Mouse (Mus musculus) liver, embryonic 13.5 days (tissue): Measurements from ENCODE around the gene Defb35. TPM values are rescaled to one million over a fixed set of nuclear protein-coding genes. Genes with fewer than 3 reads are reported as not detected.
"Not testable (repeated sequence)": the region's sequence is repeated elsewhere in the genome, so short reads cannot be mapped to it uniquely, and the experiment has no call there.

ENCODE experiments used
- ATAC-seq: fragments of 200-750 bp; cut with Nextera tagmentation; 2 replicates; pipeline ENCODE4 v1.8.0; 2017; ENCODE audit warnings: low read depth, mild to moderate bottlenecking, moderate number of reproducible peaks, moderate library complexity
- DNase-seq: peaks from one replicate; pipeline ENCODE4 v3.0.0; 2022
- H3K27ac ChIP-seq: fragments of 300-500 bp; sonication (generic); 2 replicates; pipeline ENCODE4 v1.5.1; 2015; ENCODE audit warnings: moderate library complexity, mild to moderate bottlenecking, inconsistent platforms
- H3K27me3 ChIP-seq: fragments of 300-500 bp; sonication (generic); 2 replicates; pipeline ENCODE4 v1.6.1; 2015; ENCODE audit warnings: mild to moderate bottlenecking, inconsistent platforms
- H3K36me3 ChIP-seq: fragments of 300-500 bp; sonication (generic); 2 replicates; pipeline ENCODE4 v1.6.1; 2015; ENCODE audit warnings: mild to moderate bottlenecking, inconsistent platforms
- H3K4me1 ChIP-seq: fragments of 300-500 bp; sonication (generic); replicated peaks from 2 replicates; pipeline ENCODE4 v1.6.1; 2015; ENCODE audit warnings: inconsistent platforms
- H3K4me2 ChIP-seq: fragments of 300-500 bp; sonication (generic); 2 replicates; pipeline ENCODE4 v1.6.1; 2015; ENCODE audit warnings: inconsistent platforms, mild to moderate bottlenecking, moderate library complexity
- H3K4me3 ChIP-seq: fragments of 300-500 bp; sonication (generic); replicated peaks from 2 replicates; pipeline ENCODE4 v1.5.1; 2015; ENCODE audit warnings: mild to moderate bottlenecking, inconsistent platforms
- H3K9ac ChIP-seq: fragments of 300-500 bp; sonication (generic); 2 replicates; pipeline ENCODE4 v1.6.1; 2015; ENCODE audit warnings: mild to moderate bottlenecking, inconsistent platforms
- H3K9me3 ChIP-seq: fragments of 300-500 bp; sonication (generic); replicated peaks from 2 replicates; pipeline ENCODE4 v1.6.1; 2016; ENCODE audit warnings: inconsistent platforms
- WGBS: fragments of 180-500 bp; shearing (Covaris S2); methylation state at CpG from one replicate; pipeline ENCODE4 v1.1.7; 2015; ENCODE audit not compliant: insufficient replicate concordance; 5-methylcytosine and 5-hydroxymethylcytosine counted together
- polyA plus RNA-seq: library from polyadenylated mRNA; unstranded; fragments of >200 nt; fragmentation: Nextera tagmentation; extraction: Ambion mirVana; gene quantifications from 2 replicates; pipeline ENCODE4 v1.2.1, GENCODE M21; 2015

The Defb35 gene
- polyA plus RNA-seq, result not detected in 2 replicates

DNA sequence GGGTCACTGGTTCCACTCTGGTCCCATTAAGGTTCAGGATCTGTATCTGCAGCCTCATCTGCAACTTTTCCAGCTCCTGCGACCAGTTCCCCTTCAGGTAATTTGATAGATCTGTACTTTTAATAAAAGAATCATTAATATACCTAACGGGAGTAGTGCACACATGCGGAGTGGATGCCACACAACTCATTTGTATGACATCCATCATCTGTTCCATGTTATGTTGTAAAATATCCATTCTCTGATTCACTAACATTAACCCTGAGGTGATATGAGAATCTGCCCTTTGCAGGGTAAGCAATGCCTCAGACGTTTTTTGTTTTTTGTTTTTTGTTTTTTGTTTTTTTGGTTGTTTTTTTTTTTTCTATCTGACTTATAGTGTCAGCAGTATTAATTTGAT, at the start of gene Defb35:
Gene Defb35 (plus strand): TSS at position 301 of the 400 bp plus-strand sequence.
- not testable (repeated sequence) for DNase-seq, H3K9ac ChIP-seq, H3K9me3 ChIP-seq, H3K4me3 ChIP-seq, ATAC-seq, H3K27ac ChIP-seq, H3K4me1 ChIP-seq, H3K27me3 ChIP-seq, H3K36me3 ChIP-seq, H3K4me2 ChIP-seq
- WGBS, result 62% methylated on average over 4 of the region's 4 CpGs

DNA sequence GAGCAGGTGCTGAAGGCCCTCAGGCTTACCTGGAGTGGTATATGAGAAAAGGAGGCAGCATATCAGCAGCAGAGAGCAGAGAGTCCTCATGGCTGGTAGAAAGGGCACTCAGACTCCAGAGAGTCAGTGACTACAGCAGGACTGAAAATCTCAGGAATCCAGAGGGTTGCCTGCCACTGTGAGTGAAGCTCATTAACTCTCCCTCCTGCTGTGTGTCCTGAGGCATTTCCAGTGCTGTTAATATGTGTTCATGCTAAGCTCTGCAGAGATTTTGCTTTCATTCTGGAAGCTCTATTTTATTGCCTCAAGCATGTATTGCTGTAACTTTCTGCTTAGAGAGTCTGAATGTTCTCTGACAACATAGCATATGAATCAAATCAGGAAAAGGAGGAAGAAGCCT, 31.9 kb upstream of the Defb35 start, which contains the start of gene Defb11:
Gene Defb11 (minus strand): TSS at position 123 of the 400 bp plus-strand sequence.
- H3K9ac ChIP-seq, result not testable (repeated sequence)

DNA sequence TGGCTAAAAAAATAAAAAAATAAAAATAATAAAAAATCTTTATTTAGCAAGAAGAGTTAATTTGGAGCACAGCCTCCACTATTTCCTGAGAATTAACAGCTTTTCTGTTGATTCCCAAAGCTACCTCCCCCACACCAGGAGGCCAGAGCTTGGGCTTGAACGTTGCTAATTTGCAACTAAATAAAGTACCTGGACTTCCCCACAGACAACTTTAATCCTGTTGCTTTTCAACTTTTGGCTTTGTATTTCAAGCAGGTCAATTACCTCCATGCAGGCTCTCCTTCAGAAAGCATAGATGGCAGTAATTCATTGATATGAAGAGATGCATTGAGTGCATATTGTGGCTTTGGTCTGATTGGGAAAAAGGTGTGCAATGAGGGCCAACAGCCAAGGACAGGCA, 26.2 kb upstream of the Defb35 start:
- Histone ChIP-seq H3K27ac (no peak overlapping the region), H3K4me2 (no peak overlapping the region), H3K9me3 (no peaks in the 10 kb centered on the region), H3K36me3 (no peaks in the 10 kb centered on the region), H3K9ac (no peak overlapping the region), H3K4me1 (no peaks in the 10 kb centered on the region), H3K4me3 (no peak overlapping the region), H3K27me3 (no peaks in the 10 kb centered on the region)
- WGBS, result 22% methylated on average over 1 of the region's 1 CpGs
- ATAC-seq (no peak), DNase-seq (no peak)

More for the DNA sequence above, 31.9 kb upstream of the Defb35 start, which contains the start of gene Defb11:
- not testable (repeated sequence) for H3K27me3 ChIP-seq, H3K4me1 ChIP-seq, H3K4me3 ChIP-seq, H3K9me3 ChIP-seq, ATAC-seq, H3K4me2 ChIP-seq, H3K27ac ChIP-seq, DNase-seq, H3K36me3 ChIP-seq

- DNase-seq (no peak), ATAC-seq (no peak)
- H3K9ac ChIP-seq, result no peak overlapping the region
Measured at GRCm38 (mm10) chr8:21912554-21912953, 25.6 kb upstream of the Defb35 start.

GRCm38 (mm10) chr8:21915625-21916024, 22.5 kb upstream of the Defb35 start:
- Histone ChIP-seq H3K9me3 (no peaks in the 10 kb centered on the region), H3K9ac (no peak overlapping the region), H3K36me3 (no peaks in the 10 kb centered on the region), H3K4me3 (no peak overlapping the region), H3K27me3 (no peaks in the 10 kb centered on the region), H3K27ac (no peak overlapping the region), H3K4me2 (no peak overlapping the region), H3K4me1 (no peaks in the 10 kb centered on the region)
- ATAC-seq (no peak), DNase-seq (no peak)
- 68% methylated on average over 3 of the region's 3 CpGs for WGBS

More at GRCm38 (mm10) chr8:21912554-21912953, 25.6 kb upstream of the Defb35 start:
- Histone ChIP-seq H3K9me3 (no peaks in the 10 kb centered on the region), H3K4me2 (no peak overlapping the region), H3K27ac (no peak overlapping the region), H3K27me3 (no peaks in the 10 kb centered on the region), H3K4me3 (no peak overlapping the region), H3K36me3 (no peaks in the 10 kb centered on the region), H3K4me1 (no peaks in the 10 kb centered on the region)
- WGBS, result 20% methylated on average over 2 of the region's 2 CpGs

DNA sequence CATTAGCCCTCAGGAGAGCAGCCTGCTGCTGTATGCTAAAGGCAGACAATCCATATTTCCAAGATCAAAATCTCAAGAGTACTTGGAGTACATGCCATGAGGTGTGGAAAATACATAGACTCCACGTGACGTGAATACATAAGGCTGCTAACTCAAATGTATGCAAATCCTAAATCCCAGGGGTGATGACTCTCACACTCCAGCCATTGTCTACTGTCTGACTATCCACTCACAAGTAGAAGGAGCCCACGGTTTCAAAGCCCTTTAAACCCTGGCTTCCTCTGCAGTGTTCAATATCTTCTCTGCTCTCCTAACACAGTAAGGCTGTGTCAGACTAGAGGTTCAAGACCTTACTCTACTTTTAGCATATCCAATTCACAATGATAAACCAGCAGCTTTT, 7.4 kb upstream of the Defb35 start:
- not testable (repeated sequence) for H3K4me3 ChIP-seq, H3K4me2 ChIP-seq, H3K27me3 ChIP-seq, H3K36me3 ChIP-seq, H3K9ac ChIP-seq, H3K9me3 ChIP-seq, H3K4me1 ChIP-seq, ATAC-seq, DNase-seq, H3K27ac ChIP-seq
- WGBS, result 80% methylated on average over 3 of the region's 3 CpGs

DNA sequence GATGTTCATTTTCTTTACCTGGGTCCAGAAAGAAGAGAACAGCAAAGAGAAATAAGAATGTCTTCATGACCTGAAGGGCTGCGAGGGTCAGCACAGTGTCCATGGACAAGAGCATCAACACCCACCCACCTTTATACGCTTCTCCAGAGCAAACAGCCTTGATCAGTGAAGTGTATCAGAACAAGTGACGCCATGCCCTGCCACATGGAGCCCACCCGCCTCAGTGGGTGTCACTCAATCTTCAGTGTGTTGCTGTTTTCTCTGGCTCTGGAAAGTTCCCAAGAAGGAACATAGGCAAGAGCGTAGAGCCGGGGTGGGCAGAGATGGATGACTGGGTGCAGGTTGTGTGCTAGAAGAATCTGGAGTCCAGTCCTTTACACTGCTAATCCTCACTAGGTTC, 5.5 kb upstream of the Defb35 start, which contains the start of gene Defb15:
Gene Defb15 (minus strand): TSS at position 101 of the 400 bp plus-strand sequence.
- H3K4me2 ChIP-seq, result no peak within 1 kb of the TSS
- WGBS, result 71% methylated on average over 6 of the region's 6 CpGs
- no peak within 1 kb of the TSS for H3K27ac ChIP-seq
- no peak within 1 kb of the TSS for H3K9ac ChIP-seq
- no peaks in the 10 kb centered on the region for H3K27me3 ChIP-seq
- no peaks in the 10 kb centered on the region for H3K9me3 ChIP-seq
- DNase-seq (no peak), ATAC-seq (no peak)
- H3K4me1 ChIP-seq, result no peaks in the 10 kb centered on the region
- no peaks in the 10 kb centered on the region for H3K36me3 ChIP-seq
- H3K4me3 ChIP-seq, result no peak within 1 kb of the TSS

- Histone ChIP-seq H3K9ac (no peak within 1 kb of the TSS), H3K36me3 (no peaks in the 10 kb centered on the region), H3K27ac (no peak within 1 kb of the TSS), H3K4me2 (no peak within 1 kb of the TSS), H3K9me3 (no peaks in the 10 kb centered on the region), H3K27me3 (no peaks in the 10 kb centered on the region), H3K4me3 (no peak within 1 kb of the TSS), H3K4me1 (no peaks in the 10 kb centered on the region)
- DNase-seq (no peak), ATAC-seq (no peak)
- 69% methylated on average over 6 of the region's 6 CpGs for WGBS
Measured at GRCm38 (mm10) chr8:21946462-21946861, 8.3 kb downstream of the Defb35 start, which contains the start of gene Defb13. Defb13 (plus strand) TSS chr8:21946762.

GRCm38 (mm10) chr8:21947311-21948017, 9.3 kb downstream of the Defb35 start:
- Histone ChIP-seq H3K9ac (no peak overlapping the region), H3K27me3 (no peaks in the 10 kb centered on the region), H3K27ac (no peak overlapping the region), H3K4me2 (no peak overlapping the region), H3K9me3 (no peaks in the 10 kb centered on the region), H3K4me1 (no peaks in the 10 kb centered on the region), H3K4me3 (no peak overlapping the region), H3K36me3 (no peaks in the 10 kb centered on the region)
- WGBS, result 65% methylated on average over 9 of the region's 9 CpGs
- DNase-seq (no peak), ATAC-seq (no peak)

DNA sequence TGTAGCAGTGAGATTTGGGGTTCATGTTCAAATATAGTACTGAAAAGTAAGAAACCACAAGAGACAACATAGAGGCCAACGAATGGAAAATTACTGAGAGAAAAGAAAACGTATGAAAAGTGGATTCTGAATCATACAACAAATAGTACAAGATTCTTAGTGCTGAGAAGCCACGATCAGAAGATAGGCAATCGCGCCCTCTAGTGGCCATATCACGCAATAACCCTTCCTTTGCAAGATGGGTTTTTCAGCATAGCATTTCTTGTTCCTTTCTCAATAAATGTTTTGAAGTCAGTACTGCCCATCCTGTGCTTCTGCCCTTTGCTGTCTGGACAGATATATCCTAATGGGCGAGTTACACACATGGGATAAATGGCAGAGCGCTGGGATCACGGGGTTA, 17.2 kb downstream of the Defb35 start:
- Histone ChIP-seq H3K36me3 (no peaks in the 10 kb centered on the region), H3K4me1 (no peaks in the 10 kb centered on the region), H3K27me3 (no peaks in the 10 kb centered on the region), H3K27ac (no peak overlapping the region), H3K4me2 (no peak overlapping the region), H3K9me3 (no peaks in the 10 kb centered on the region), H3K4me3 (no peak overlapping the region), H3K9ac (no peak overlapping the region)
- ATAC-seq (no peak), DNase-seq (no peak)
- WGBS, result 3% methylated on average over 9 of the region's 9 CpGs

- Histone ChIP-seq H3K4me3 (no peak overlapping the region), H3K9me3 (no peaks in the 10 kb centered on the region), H3K27ac (no peak overlapping the region), H3K36me3 (no peaks in the 10 kb centered on the region), H3K9ac (no peak overlapping the region), H3K4me2 (no peak overlapping the region), H3K4me1 (no peaks in the 10 kb centered on the region), H3K27me3 (no peaks in the 10 kb centered on the region)
- WGBS, result 64% methylated on average over 3 of the region's 3 CpGs
- DNase-seq (no peak), ATAC-seq (no peak)
Measured at GRCm38 (mm10) chr8:21956336-21956735, 18.2 kb downstream of the Defb35 start.

GRCm38 (mm10) chr8:21958414-21958813, 20.3 kb downstream of the Defb35 start, which contains the start of gene Fam90a1a:
Fam90a1a (plus strand) TSS chr8:21958714.
- Histone ChIP-seq H3K9ac (no peak within 1 kb of the TSS), H3K4me3 (no peak within 1 kb of the TSS), H3K4me1 (no peaks in the 10 kb centered on the region), H3K9me3 (no peaks in the 10 kb centered on the region), H3K36me3 (no peaks in the 10 kb centered on the region), H3K27ac (no peak within 1 kb of the TSS), H3K27me3 (no peaks in the 10 kb centered on the region), H3K4me2 (no peak within 1 kb of the TSS)
- 80% methylated on average over 2 of the region's 2 CpGs for WGBS
- no peak for ATAC-seq
- DNase-seq, result no peak
